Mouse (Mus musculus): ENCODE results near the gene Emilin2. TPM values are rescaled to one million over a fixed set of nuclear protein-coding genes. Genes with fewer than 3 reads are reported as not detected.

Emilin2 gene
- polyA plus RNA-seq, 1 experiment = 32.0 TPM

DNA sequence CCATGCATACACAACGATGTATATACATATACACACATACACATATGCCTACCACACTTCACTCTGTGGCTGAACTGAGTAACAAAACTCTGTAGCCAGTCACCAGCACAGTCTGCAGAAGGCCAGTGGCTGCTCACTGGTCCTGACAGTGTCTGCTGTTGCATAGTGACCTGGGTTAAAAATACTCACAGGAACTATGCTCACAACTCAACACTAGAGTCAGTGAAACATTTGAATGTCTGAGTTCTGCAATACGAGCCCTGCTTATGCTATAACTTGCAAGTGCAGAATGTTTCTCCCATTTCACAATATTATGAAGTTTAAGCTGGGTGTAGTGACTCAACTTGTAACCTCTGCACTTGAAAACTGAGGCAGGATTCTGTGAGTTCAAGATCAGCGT lies 90.4 kb downstream of the Emilin2 start:
- TF ChIP-seq GATA1 (IDR thresholded peaks at IDR 0.05; ENCODE audit: low read length) (no peak), TAL1 (IDR thresholded peaks at IDR 0.05; ENCODE audit: low read length) (no peak)
- Histone ChIP-seq H3K4me1 (ENCODE audit: control insufficient read depth) (peaks cover 40% of the 10 kb centered on the region), H3K36me3 (ENCODE audit: control insufficient read depth) (peaks cover 95% of the 10 kb centered on the region), H3K27me3 (ENCODE audit: control insufficient read depth) (no peaks in the 10 kb centered on the region), H3K9me3 (ENCODE audit: control insufficient read depth, low read length) (peaks cover 7% of the 10 kb centered on the region), H3K4me3 (replicated peaks) (no peak overlapping the region)

DNA sequence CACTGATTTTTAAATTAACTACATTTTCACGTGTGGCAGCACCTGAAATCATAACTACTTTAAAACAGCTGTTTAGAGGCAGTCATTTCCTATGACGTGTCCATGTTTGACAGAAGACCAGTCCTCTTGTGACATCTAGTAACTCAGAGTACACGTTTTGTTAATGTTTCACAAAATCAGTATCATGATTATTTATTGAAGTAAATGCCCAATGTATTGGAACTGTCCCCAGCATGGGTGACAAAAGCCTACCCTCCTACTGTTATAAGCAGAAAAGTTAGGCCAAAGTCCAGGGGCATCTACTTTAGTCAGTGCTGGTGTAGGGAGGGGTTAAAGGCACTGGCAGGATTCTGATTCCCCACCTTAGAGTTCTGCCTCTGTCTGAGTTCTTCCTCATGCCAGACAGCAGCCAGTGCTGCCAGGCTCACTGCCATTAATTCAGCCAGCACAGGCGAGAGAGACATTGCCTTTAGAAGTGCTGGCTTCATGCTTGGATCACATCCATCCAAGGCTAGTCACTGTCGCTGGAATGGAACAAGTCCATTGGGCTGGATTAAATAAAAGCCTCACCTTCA lies 94.6 kb downstream of the Emilin2 start:
- peaks cover 59% of the 10 kb centered on the region for H3K4me1 ChIP-seq (ENCODE audit: control insufficient read depth)
- H3K36me3 ChIP-seq (ENCODE audit: control insufficient read depth) = peaks cover 92% of the 10 kb centered on the region
- H3K9me3 ChIP-seq (ENCODE audit: control insufficient read depth, low read length) = peaks cover 7% of the 10 kb centered on the region
- no peak for TF ChIP-seq GATA1 (IDR thresholded peaks at IDR 0.05; ENCODE audit: low read length)
- no peak for TF ChIP-seq TAL1 (IDR thresholded peaks at IDR 0.05; ENCODE audit: low read length)
- H3K27me3 ChIP-seq (ENCODE audit: control insufficient read depth) = no peaks in the 10 kb centered on the region
- H3K4me3 ChIP-seq (replicated peaks) = no peak overlapping the region

DNA sequence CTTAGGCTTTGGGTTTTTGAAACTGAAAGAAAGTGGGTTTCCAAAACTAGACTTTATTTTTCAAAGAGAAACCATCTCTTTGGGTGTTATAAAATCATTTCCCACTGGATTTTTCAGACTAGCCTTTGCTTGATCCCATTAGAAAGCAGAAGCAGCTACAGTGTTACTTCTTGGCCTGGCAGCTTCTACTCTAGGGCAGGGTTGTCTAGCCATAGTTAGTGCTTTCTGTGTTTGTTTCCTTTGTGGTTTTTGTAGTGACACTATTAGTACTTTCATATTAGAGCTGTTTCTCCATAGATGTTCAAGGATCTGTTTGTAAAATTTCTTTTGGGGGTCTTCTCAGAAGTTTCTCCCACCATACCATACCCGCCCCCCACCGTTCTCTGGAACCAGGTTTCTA lies 95.5 kb downstream of the Emilin2 start:
- TF ChIP-seq TAL1 (IDR thresholded peaks at IDR 0.05; ENCODE audit: low read length) = no peak
- no peak for TF ChIP-seq GATA1 (IDR thresholded peaks at IDR 0.05; ENCODE audit: low read length)
- H3K9me3 ChIP-seq (ENCODE audit: control insufficient read depth, low read length) = peaks cover 7% of the 10 kb centered on the region
- peaks cover 64% of the 10 kb centered on the region for H3K4me1 ChIP-seq (ENCODE audit: control insufficient read depth)
- no peaks in the 10 kb centered on the region for H3K27me3 ChIP-seq (ENCODE audit: control insufficient read depth)
- H3K4me3 ChIP-seq (replicated peaks) = no peak overlapping the region
- H3K36me3 ChIP-seq (ENCODE audit: control insufficient read depth) = peaks cover 86% of the 10 kb centered on the region

DNA sequence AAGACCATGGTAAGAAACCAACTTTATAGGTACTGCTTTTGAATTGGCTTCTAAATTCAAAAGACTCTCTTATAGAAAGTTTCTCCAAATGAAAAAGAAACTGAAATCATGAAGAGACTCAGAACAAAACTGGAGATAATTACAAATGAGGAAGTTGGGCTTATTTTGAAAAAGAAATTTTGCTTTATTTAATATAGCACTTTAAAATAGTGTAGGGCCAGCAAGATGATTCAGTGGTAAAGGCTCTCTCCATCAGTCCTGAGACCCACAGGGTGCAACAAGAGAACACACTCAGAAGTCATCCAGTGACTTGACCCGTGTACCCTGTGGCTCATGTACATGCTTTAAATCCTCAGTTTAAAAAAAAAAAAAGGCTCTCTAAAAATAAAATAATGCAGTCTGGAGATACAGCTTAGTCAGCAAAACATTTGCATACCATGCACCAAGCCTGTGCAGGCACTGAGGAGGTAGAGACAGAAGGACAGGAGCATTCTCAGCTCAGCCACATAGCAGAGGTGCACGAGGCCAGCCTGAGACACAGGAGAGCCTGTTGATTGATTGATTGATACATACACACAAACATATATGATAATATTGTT lies 96.4 kb downstream of the Emilin2 start:
- no peaks in the 10 kb centered on the region for H3K27me3 ChIP-seq (ENCODE audit: control insufficient read depth)
- H3K36me3 ChIP-seq (ENCODE audit: control insufficient read depth) = peaks cover 81% of the 10 kb centered on the region
- peaks cover 66% of the 10 kb centered on the region for H3K4me1 ChIP-seq (ENCODE audit: control insufficient read depth)
- H3K4me3 ChIP-seq (replicated peaks) = peak overlapping the region; percentile 51
- peaks cover 7% of the 10 kb centered on the region for H3K9me3 ChIP-seq (ENCODE audit: control insufficient read depth, low read length)
- TF ChIP-seq GATA1 (IDR thresholded peaks at IDR 0.05; ENCODE audit: low read length) (no peak), TAL1 (IDR thresholded peaks at IDR 0.05; ENCODE audit: low read length) (no peak)

DNA sequence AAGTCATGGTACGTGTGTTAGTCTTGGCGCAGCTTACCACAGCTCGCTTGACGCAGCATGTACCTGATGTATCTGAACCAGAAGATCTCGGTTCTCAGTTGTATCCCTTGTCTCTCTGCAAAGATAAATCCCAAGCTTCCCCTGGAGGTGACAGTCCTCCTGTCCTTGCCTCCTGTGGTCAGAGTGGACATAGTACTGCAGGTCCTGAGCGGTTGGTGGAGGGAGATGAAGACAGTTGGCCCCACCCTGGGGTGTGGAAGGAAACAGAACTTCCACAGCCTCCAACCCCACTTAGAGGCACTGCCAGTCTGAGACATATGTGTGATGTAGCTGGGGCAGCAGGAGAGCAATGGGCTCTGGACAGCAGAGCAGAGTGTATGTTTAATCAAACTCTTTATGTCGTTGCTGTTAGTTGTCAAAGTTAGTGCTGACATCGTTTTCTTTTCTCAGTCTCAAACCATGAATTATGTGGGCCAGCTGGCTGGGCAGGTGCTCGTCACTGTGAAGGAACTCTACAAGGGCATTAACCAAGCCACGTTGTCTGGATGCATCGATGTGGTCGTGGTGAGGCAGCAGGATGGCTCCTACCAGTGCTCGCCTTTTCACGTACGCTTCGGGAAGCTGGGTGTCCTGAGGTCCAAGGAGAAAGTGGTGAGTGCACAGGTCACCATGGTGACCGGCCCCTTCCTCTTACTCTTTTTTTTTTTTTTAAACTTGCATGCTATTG lies 97.1 kb downstream of the Emilin2 start:
- Histone ChIP-seq H3K4me1 (ENCODE audit: control insufficient read depth) (peaks cover 72% of the 10 kb centered on the region), H3K27me3 (ENCODE audit: control insufficient read depth) (no peaks in the 10 kb centered on the region), H3K4me3 (replicated peaks) (peak overlapping the region; percentile 51), H3K9me3 (ENCODE audit: control insufficient read depth, low read length) (peaks cover 7% of the 10 kb centered on the region), H3K36me3 (ENCODE audit: control insufficient read depth) (peaks cover 84% of the 10 kb centered on the region)
- no peak for TF ChIP-seq TAL1 (IDR thresholded peaks at IDR 0.05; ENCODE audit: low read length)

DNA sequence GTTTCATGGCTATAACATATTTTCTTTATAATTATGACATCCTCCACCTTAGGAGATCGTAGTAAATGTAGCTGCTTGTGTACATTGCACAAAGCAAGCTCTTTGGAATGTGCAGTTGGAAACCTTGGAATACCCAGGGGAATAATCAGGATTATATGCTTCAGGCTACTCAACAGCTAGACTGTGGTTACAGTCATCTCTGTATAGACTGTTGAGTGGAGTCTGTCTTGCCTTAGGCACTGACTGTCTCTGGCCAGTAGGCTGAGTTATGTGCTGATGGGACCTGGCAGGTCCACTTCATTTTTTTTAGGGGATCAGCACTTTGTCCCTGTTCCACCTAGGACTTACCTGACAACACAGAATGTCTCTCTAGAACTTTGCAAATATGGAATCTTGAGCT lies 98.1 kb downstream of the Emilin2 start:
- peaks cover 79% of the 10 kb centered on the region for H3K4me1 ChIP-seq (ENCODE audit: control insufficient read depth)
- no peaks in the 10 kb centered on the region for H3K27me3 ChIP-seq (ENCODE audit: control insufficient read depth)
- peaks cover 80% of the 10 kb centered on the region for H3K36me3 ChIP-seq (ENCODE audit: control insufficient read depth)
- TF ChIP-seq TAL1 (IDR thresholded peaks at IDR 0.05; ENCODE audit: low read length) (no peak), GATA1 (IDR thresholded peaks at IDR 0.05; ENCODE audit: low read length) (no peak)
- peaks cover 7% of the 10 kb centered on the region for H3K9me3 ChIP-seq (ENCODE audit: control insufficient read depth, low read length)
- H3K4me3 ChIP-seq (replicated peaks) = no peak overlapping the region

DNA sequence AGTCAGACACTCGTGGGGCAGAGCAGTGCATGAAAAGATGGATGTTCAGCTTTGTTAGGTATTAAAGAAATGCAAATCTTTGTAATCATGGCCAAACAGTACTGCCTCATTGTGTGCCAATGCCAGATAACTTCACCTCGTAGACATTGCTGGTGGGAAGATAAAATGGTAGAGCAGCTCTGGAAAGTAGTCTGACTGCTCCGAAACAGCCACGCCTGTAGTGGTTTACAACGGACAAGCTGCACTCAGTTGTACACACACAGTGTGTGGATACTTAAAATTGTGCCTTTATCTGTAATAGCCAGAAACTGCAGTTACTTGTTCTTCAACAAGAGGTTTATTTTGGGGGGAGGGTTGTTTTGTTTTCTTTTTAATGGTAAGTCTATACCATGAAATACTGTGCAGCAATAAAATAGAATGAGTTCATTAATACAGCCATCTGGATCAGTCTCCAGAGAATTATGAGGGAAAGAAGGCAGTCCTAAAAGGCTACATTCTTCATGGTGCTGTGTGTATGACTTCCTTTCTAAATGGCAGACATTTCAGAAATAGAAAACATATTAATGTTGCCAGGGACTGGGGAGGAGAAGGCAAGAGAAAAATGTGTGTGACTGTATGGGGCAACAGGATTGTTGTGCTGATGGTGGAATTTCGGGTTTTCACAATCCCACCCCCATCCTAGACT lies 99.7 kb downstream of the Emilin2 start:
- Histone ChIP-seq H3K9me3 (ENCODE audit: control insufficient read depth, low read length) (no peaks in the 10 kb centered on the region), H3K4me3 (replicated peaks) (peak overlapping the region; percentile 43), H3K4me1 (ENCODE audit: control insufficient read depth) (peaks cover 90% of the 10 kb centered on the region), H3K27me3 (ENCODE audit: control insufficient read depth) (no peaks in the 10 kb centered on the region), H3K36me3 (ENCODE audit: control insufficient read depth) (peaks cover 80% of the 10 kb centered on the region)
- peak; percentile 88 for TF ChIP-seq TAL1 (IDR thresholded peaks at IDR 0.05; ENCODE audit: low read length)
- peak; percentile 88 for TF ChIP-seq GATA1 (IDR thresholded peaks at IDR 0.05; ENCODE audit: low read length)

DNA sequence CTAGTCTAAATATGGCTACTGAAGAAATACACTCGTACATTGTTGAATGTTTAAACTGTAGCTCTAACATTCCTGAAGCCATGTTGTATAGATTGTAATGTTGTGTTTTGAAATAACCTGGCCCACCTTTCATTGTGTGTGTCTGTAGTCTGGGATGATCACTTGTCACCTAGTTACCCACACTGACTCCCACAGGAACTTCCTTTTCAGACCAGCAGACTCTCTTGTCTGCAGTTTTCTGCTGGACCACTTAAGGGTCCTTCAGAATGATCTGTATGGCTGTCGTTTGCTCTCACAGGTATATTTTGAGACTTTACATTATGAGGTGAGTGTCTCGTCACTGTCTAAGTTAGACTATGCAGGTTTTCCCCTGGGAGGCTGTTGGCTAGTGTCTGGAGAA lies 101.8 kb downstream of the Emilin2 start:
- no peaks in the 10 kb centered on the region for H3K9me3 ChIP-seq (ENCODE audit: control insufficient read depth, low read length)
- peaks cover 64% of the 10 kb centered on the region for H3K36me3 ChIP-seq (ENCODE audit: control insufficient read depth)
- peaks cover 93% of the 10 kb centered on the region for H3K4me1 ChIP-seq (ENCODE audit: control insufficient read depth)
- no peak overlapping the region for H3K4me3 ChIP-seq (replicated peaks)
- no peaks in the 10 kb centered on the region for H3K27me3 ChIP-seq (ENCODE audit: control insufficient read depth)
- TF ChIP-seq GATA1 (IDR thresholded peaks at IDR 0.05; ENCODE audit: low read length) = no peak
- no peak for TF ChIP-seq TAL1 (IDR thresholded peaks at IDR 0.05; ENCODE audit: low read length)

DNA sequence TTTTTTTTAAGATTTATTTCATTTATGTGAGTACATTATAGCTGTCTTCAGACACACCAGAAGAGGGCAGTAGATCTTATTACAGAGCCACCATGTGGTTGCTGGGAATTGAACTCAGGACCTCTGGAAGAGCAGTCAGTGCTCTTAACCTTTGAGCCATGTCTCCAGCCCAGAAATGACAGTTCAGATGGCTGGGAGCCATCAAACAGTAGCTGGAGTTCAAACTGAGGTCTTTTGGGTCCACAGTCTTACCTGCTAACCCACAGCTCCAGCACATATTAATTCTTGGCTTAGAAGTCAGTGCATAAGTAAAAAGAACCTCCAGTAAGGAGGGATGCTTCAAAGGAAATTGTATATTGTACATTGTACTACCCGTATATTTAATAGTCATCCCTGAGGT lies 102.9 kb downstream of the Emilin2 start:
- Histone ChIP-seq H3K9me3 (ENCODE audit: control insufficient read depth, low read length) (no peaks in the 10 kb centered on the region), H3K4me3 (replicated peaks) (no peak overlapping the region), H3K36me3 (ENCODE audit: control insufficient read depth) (peaks cover 54% of the 10 kb centered on the region), H3K27me3 (ENCODE audit: control insufficient read depth) (no peaks in the 10 kb centered on the region), H3K4me1 (ENCODE audit: control insufficient read depth) (peaks cover 93% of the 10 kb centered on the region)
- no peak for TF ChIP-seq TAL1 (IDR thresholded peaks at IDR 0.05; ENCODE audit: low read length)
- TF ChIP-seq GATA1 (IDR thresholded peaks at IDR 0.05; ENCODE audit: low read length) = no peak
